ENCODE assay signal across 8 mouse cellular contexts in the genomic region with DNA sequence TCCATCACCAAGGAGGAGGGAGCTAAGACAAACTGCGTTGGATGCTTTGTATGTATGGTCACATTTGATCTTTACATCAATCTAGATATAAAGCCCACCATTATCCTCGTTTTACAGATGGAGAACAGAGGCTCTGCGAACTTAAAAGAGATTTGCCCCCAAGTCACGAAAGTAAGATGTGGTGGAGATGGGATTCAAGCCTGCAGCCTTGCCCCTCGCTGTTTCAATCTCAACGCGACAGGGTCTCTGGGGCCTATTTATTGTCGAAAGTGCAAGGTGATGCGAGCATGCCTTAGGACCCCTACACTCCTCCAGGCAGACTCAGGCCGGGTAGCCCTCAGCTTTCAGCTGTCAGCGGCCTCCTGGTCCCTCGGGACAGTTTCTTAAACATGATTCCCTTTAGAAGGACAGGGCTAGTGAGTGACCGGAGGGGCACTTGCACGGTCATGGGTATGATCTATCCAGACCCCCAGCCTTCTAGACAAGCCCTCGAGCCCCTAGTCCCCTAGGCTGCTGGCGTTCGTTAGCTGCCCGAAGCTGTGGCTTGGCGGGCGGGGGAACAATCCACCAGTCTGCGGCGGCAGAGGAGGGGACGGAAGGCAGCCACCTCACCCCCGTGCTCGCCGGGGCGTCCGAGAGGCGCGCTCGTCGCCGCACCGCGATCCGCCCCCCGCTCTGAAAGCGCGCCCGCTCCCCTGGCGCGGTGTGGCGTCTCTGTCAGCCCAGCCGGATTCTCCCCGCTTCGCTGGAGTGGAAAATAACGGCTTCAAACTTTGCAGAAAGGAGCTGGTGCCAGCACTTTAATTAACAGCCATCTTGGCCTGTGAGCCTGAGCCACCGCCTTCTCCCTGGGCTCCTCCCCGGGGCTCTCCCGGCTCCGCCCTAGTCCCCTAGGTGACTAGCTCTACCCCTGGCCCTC. TPM values are rescaled to one million over a fixed set of nuclear protein-coding genes. Genes with fewer than 3 reads are reported as not detected.
DNase-seq lines count a peak whose midpoint lies in the region; ATAC-seq and TF ChIP-seq lines count a peak whose summit lies in the region.

No protein-coding gene starts in this region.

- H3K9ac ChIP-seq in heart, embryonic 11.5 days (ENCODE audit: low read depth, low read length): peak overlapping the region; percentile 59; the same call in 1 of the 2 replicates
- H3K9ac ChIP-seq in stomach, embryonic 14.5 days (replicated peaks; ENCODE audit: low read depth, low read length): 0 out of 2 replicates have a peak overlapping the region, but pooled peaks have one; percentile 29

- peak overlapping the region; percentile 62 for H3K4me3 ChIP-seq in heart, embryonic 11.5 days (ENCODE audit: low read depth, low read length)
- H3K4me3 ChIP-seq in kidney, adult 2 months (ENCODE audit: insufficient read depth, low read depth, low read length): peak overlapping the region; percentile 50
- H3K4me3 ChIP-seq in stomach, embryonic 14.5 days (ENCODE audit: low read depth, low read length): peak overlapping the region; percentile 38

- H3K27ac ChIP-seq in heart, embryonic 11.5 days (ENCODE audit: low read depth, low read length): no peak overlapping the region
- no peak overlapping the region for H3K27ac ChIP-seq in kidney, adult 2 months (ENCODE audit: insufficient read depth, low read depth, low read length)
- H3K27ac ChIP-seq in stomach, embryonic 14.5 days (ENCODE audit: low read length): no peak overlapping the region

- peaks cover 96% of the 10 kb centered on the region for H3K27me3 ChIP-seq in heart, embryonic 11.5 days (ENCODE audit: control insufficient read depth, insufficient read depth, low read length)
- H3K27me3 ChIP-seq in kidney, adult 2 months (replicated peaks; ENCODE audit: control insufficient read depth, insufficient read depth, low read length): peaks cover 3% of the 10 kb centered on the region; the same call in 1 of the 2 replicates
- H3K27me3 ChIP-seq in stomach, embryonic 14.5 days (ENCODE audit: control insufficient read depth, insufficient read depth, low read length): peaks cover 24% of the 10 kb centered on the region

- peak; percentile 49; the same call in 1 of the 2 replicates for ATAC-seq in common myeloid progenitor, adult 5-6 weeks (replicated peaks; ENCODE audit: low read depth, poor library complexity, severe bottlenecking)
- ATAC-seq in heart, embryonic 11.5 days (replicated peaks; ENCODE audit: insufficient number of reproducible peaks, low FRiP score, low TSS enrichment): no peak
- no peak for ATAC-seq in stomach, embryonic 14.5 days (ENCODE audit: insufficient number of reproducible peaks, insufficient read depth, low FRiP score, low read depth)

- no peak for TF ChIP-seq POLR2A in kidney, adult 2 months (IDR thresholded peaks at IDR 0.05; ENCODE audit: low read depth, low read length)

- H3K4me2 ChIP-seq in heart, embryonic 11.5 days: peak overlapping the region; percentile 87
- H3K4me2 ChIP-seq in stomach, embryonic 14.5 days (replicated peaks; ENCODE audit: low read depth, low read length): peak overlapping the region; percentile 60

- no peak for TF ChIP-seq CTCF in kidney, adult 2 months (conservative IDR thresholded peaks at IDR 0.05; ENCODE audit: insufficient read depth, insufficient read length, low read depth, low read length)

- no peaks in the 10 kb centered on the region for H3K9me3 ChIP-seq in heart, embryonic 11.5 days (replicated peaks; ENCODE audit: control insufficient read depth, low read length)
- no peaks in the 10 kb centered on the region for H3K9me3 ChIP-seq in stomach, embryonic 14.5 days (ENCODE audit: control insufficient read depth, low read depth, low read length)

- H3K36me3 ChIP-seq in heart, embryonic 11.5 days (ENCODE audit: control insufficient read depth, insufficient read depth, low read length): no peaks in the 10 kb centered on the region
- no peaks in the 10 kb centered on the region for H3K36me3 ChIP-seq in kidney, adult 2 months (ENCODE audit: control insufficient read depth, insufficient read depth, low read length)
- H3K36me3 ChIP-seq in stomach, embryonic 14.5 days (ENCODE audit: control insufficient read depth, insufficient read depth, low read length): no peaks in the 10 kb centered on the region

- WGBS in heart, embryonic 11.5 days (ENCODE audit: insufficient replicate concordance): 2% methylated on average over 51 of the region's 51 CpGs
- WGBS in kidney, adult 2 months: 4% methylated on average over 51 of the region's 51 CpGs
- 3% methylated on average over 50 of the region's 51 CpGs for WGBS in stomach, embryonic 14.5 days

- DNase-seq in adrenal gland, adult 18-20 months (ENCODE audit: low spot score in 2 of 2): peak; percentile 36 to 41
- no peak for DNase-seq in adrenal gland, postnatal 4 days (ENCODE audit: low spot score in 2 of 2)
- peak; percentile 48 for DNase-seq in A20 (ENCODE audit: low read depth, low spot score)
- DNase-seq in kidney, adult 2 months: peak; percentile 85
- DNase-seq in lung, postnatal 10 days: peak; percentile 53

- peaks cover 4% of the 10 kb centered on the region for H3K4me1 ChIP-seq in heart, embryonic 11.5 days (ENCODE audit: control insufficient read depth, insufficient read depth, low read length)
- no peaks in the 10 kb centered on the region for H3K4me1 ChIP-seq in kidney, adult 2 months (ENCODE audit: control insufficient read depth, insufficient read depth, low read length)
- H3K4me1 ChIP-seq in stomach, embryonic 14.5 days (ENCODE audit: control insufficient read depth, insufficient read depth, low read length): peaks cover 31% of the 10 kb centered on the region

RNA-seq across cellular contexts. Expression of a gene that starts 1.8 kb away (rescaled TPM):
- total RNA-seq in adrenal gland, adult 18-20 months (2021): 10 to 100 TPM; 49.2 to 60.0 TPM
- 10 to 100 TPM; 52.6 to 56.8 TPM for total RNA-seq in adrenal gland, postnatal 4 days (2021)
- not detected in 2 replicates for total RNA-seq in common myeloid progenitor, adult 5-6 weeks (2017)
- polyA plus RNA-seq in heart, embryonic 11.5 days (2014; fragmentation: Nextera tagmentation; extraction: Ambion mirVana): 0.76 and 1.0 TPM in 2 replicates
- 0.38 and 0.39 TPM in 2 replicates for polyA plus RNA-seq in kidney, adult 2 months (2012; rRNA removed)
- 9.4 and 11.1 TPM in 2 replicates for polyA plus RNA-seq in stomach, embryonic 14.5 days (2014; fragmentation: Nextera tagmentation; extraction: Ambion mirVana)

RNA-seq across cellular contexts. Expression of a gene that starts 23.4 kb away (rescaled TPM):
- under 1 TPM; 0.51 to 0.73 TPM for total RNA-seq in adrenal gland, adult 18-20 months (2021)
- 10 to 100 TPM; 16.1 to 20.1 TPM for total RNA-seq in adrenal gland, postnatal 4 days (2021)
- total RNA-seq in common myeloid progenitor, adult 5-6 weeks (2017): 16.2 and 17.3 TPM in 2 replicates
- polyA plus RNA-seq in heart, embryonic 11.5 days (2014; fragmentation: Nextera tagmentation; extraction: Ambion mirVana): 5.6 and 5.9 TPM in 2 replicates
- polyA plus RNA-seq in kidney, adult 2 months (2012; rRNA removed): 0.22 and 0.27 TPM in 2 replicates
- polyA plus RNA-seq in stomach, embryonic 14.5 days (2014; fragmentation: Nextera tagmentation; extraction: Ambion mirVana): 7.9 and 10.0 TPM in 2 replicates

RNA-seq across cellular contexts. Expression of a gene that starts 47.6 kb away (rescaled TPM):
- 1 to 10 TPM in 1 of 2 experiments, under 1 TPM in 1; 0.76 to 1.1 TPM for total RNA-seq in adrenal gland, adult 18-20 months (2021)
- total RNA-seq in adrenal gland, postnatal 4 days (2021): 1 to 10 TPM; 1.1 to 1.3 TPM
- 0.37 TPM in 1 of 2 replicates, not detected in the other for total RNA-seq in common myeloid progenitor, adult 5-6 weeks (2017)
- polyA plus RNA-seq in heart, embryonic 11.5 days (2014; fragmentation: Nextera tagmentation; extraction: Ambion mirVana): 0.18 and 0.20 TPM in 2 replicates
- polyA plus RNA-seq in kidney, adult 2 months (2012; rRNA removed): 0.16 and 0.18 TPM in 2 replicates
- polyA plus RNA-seq in stomach, embryonic 14.5 days (2014; fragmentation: Nextera tagmentation; extraction: Ambion mirVana): 0.34 and 0.62 TPM in 2 replicates

Comparison
In these comparisons a context has a peak if more than half of its experiments do, and no peak if none do; other contexts are left out.
1. DNase-seq: peak in adrenal gland, adult 18-20 months (2 of 2), A20 (single experiment), kidney, adult 2 months (single experiment) and lung, postnatal 10 days (single experiment); none in adrenal gland, postnatal 4 days (0 of 2).
2. RNA of a gene that starts 1.8 kb away (total RNA-seq): 49.2 to 60.0 TPM in adrenal gland, adult 18-20 months and 52.6 to 56.8 TPM in adrenal gland, postnatal 4 days; not detected in common myeloid progenitor, adult 5-6 weeks; every median in the first group is over 10 times any median in the second.
3. Peak in every context shown above with its lines, with median percentiles within 50 percentile points of each other: H3K4me3 ChIP-seq.